Mouse (Mus musculus): ENCODE results near the gene Pdap1. TPM values are rescaled to one million over a fixed set of nuclear protein-coding genes. Genes with fewer than 3 reads are reported as not detected.

Pdap1 gene
- polyA plus RNA-seq, 1 experiment from 2014 or later = 114 TPM

Other genes with a start within 250 kb of the Pdap1 start
- gene Smurf1, start 174.4 kb downstream of the Pdap1 start, polyA plus RNA-seq (2015; fragmentation: Nextera tagmentation; extraction: Ambion mirVana) = 33.9 and 36.0 TPM in 2 replicates
- not detected in 2 replicates for gene Gm4871, start 107.5 kb downstream of the Pdap1 start, polyA plus RNA-seq (2015; fragmentation: Nextera tagmentation; extraction: Ambion mirVana)
- not detected in 2 replicates for gene 1700018F24Rik, start 97.2 kb downstream of the Pdap1 start, polyA plus RNA-seq (2015; fragmentation: Nextera tagmentation; extraction: Ambion mirVana)
- 234 and 236 TPM in 2 replicates for gene Arpc1a, start 56.4 kb downstream of the Pdap1 start, polyA plus RNA-seq (2015; fragmentation: Nextera tagmentation; extraction: Ambion mirVana)
- not detected in 2 replicates for gene Kpna7, start 56.2 kb downstream of the Pdap1 start, polyA plus RNA-seq (2015; fragmentation: Nextera tagmentation; extraction: Ambion mirVana)
- 73.2 and 88.7 TPM in 2 replicates for gene Arpc1b, start 26.0 kb downstream of the Pdap1 start, polyA plus RNA-seq (2015; fragmentation: Nextera tagmentation; extraction: Ambion mirVana)
- 172 and 186 TPM in 2 replicates for gene Bud31, start 124 bp upstream of the Pdap1 start, polyA plus RNA-seq (2015; fragmentation: Nextera tagmentation; extraction: Ambion mirVana)
- gene Ptcd1, start 26.9 kb upstream of the Pdap1 start, polyA plus RNA-seq (2015; fragmentation: Nextera tagmentation; extraction: Ambion mirVana) = 19.7 and 22.4 TPM in 2 replicates
- gene Cpsf4, start 27.0 kb upstream of the Pdap1 start, polyA plus RNA-seq (2015; fragmentation: Nextera tagmentation; extraction: Ambion mirVana) = 47.3 and 49.7 TPM in 2 replicates
- 716 and 780 TPM in 2 replicates for gene Atp5j2, start 51.8 kb upstream of the Pdap1 start, polyA plus RNA-seq (2015; fragmentation: Nextera tagmentation; extraction: Ambion mirVana)
- gene Zkscan14, start 61.6 kb upstream of the Pdap1 start, polyA plus RNA-seq (2015; fragmentation: Nextera tagmentation; extraction: Ambion mirVana) = 13.1 and 14.4 TPM in 2 replicates
- gene Zkscan5, start 64.3 kb upstream of the Pdap1 start, polyA plus RNA-seq (2015; fragmentation: Nextera tagmentation; extraction: Ambion mirVana) = 13.8 and 15.3 TPM in 2 replicates
- 29.0 and 31.6 TPM in 2 replicates for gene Zfp655, start 91.5 kb upstream of the Pdap1 start, polyA plus RNA-seq (2015; fragmentation: Nextera tagmentation; extraction: Ambion mirVana)
- gene Zscan25, start 140.3 kb upstream of the Pdap1 start, polyA plus RNA-seq (2015; fragmentation: Nextera tagmentation; extraction: Ambion mirVana) = 0.43 and 0.63 TPM in 2 replicates
- not detected in 2 replicates for gene Cyp3a57, start 205.0 kb upstream of the Pdap1 start, polyA plus RNA-seq (2015; fragmentation: Nextera tagmentation; extraction: Ambion mirVana)

All from hindbrain, embryonic 15.5 days (tissue).